Mouse (Mus musculus) adrenal gland, postnatal 10 days (tissue): ENCODE data around the gene Speer4d. TPM values are rescaled to one million over a fixed set of nuclear protein-coding genes. Genes with fewer than 3 reads are reported as not detected.
"Not testable (repeated sequence)": the region's sequence is repeated elsewhere in the genome, so short reads cannot be mapped to it uniquely, and the experiment has no call there.

Experiments used
- DNase-seq: peaks from one replicate; pipeline ENCODE4 v3.0.0; 2021; ENCODE audit warnings: mixed read lengths
- long read RNA-seq, 2 experiments: library from polyadenylated mRNA; stranded (forward); transcript quantifications; one replicate each; pipeline ENCODE4 v2.0.0; 2021
- total RNA-seq, 2 experiments: library from RNA; stranded (reverse); gene quantifications; 2 replicates each; pipeline ENCODE4 v1.2.3; 2021

The Speer4d gene
- not detected for total RNA-seq
- long read RNA-seq, experiment 1 = 0 reads
- long read RNA-seq, experiment 2 = 0 reads

DNA sequence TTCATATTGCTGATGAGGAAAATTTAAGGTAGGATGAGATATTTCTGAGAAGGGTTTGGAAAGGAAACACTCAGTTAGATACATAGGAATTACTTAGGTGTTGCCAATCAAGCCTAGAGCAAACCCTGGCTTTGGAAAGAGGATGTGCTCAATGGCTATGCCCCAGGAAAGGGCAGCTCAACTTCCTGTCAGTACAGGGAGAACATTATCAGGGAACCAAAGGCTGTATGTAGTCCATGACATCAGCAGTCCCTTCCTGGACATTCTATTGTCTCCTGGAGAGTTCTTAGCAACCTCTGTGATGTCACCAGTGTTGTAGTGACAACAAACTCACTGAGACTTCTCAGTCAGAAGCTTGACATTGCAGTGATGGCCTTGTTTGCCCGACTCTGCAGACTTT lies at the start of gene Speer4d:
Speer4d (plus strand) TSS at position 301 of the 400 bp plus-strand sequence.
- not testable (repeated sequence) for DNase-seq

DNA sequence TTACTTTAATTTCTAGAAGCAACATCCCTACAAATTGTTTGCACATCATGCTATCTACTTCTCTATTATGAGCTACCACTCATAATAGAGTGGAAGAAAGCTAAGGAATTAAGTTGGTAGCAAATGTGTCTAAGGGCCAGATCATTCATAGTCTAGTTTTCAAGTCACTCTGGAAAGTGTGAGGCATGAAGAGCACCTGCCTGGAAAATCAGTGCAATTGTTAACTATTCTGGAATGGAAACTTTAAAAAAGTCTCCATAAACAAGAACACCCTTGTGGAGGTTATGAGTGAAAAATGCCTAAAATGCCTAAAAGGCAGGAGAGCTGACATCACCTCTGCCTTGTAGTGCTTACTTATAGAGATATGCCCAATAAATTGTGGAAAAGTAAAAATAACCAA lies 45.1 kb upstream of the Speer4d start:
- not testable (repeated sequence) for DNase-seq

- DNase-seq = not testable (repeated sequence)
Observed at GRCm38 (mm10) chr5:15577033-15577432, 41.8 kb upstream of the Speer4d start, which contains the start of gene Gm21083. TSS of gene Gm21083 (plus strand) at chr5:15577333.

- peak; percentile 57 for DNase-seq
Observed at GRCm38 (mm10) chr5:15586351-15586750, 32.5 kb upstream of the Speer4d start.

DNA sequence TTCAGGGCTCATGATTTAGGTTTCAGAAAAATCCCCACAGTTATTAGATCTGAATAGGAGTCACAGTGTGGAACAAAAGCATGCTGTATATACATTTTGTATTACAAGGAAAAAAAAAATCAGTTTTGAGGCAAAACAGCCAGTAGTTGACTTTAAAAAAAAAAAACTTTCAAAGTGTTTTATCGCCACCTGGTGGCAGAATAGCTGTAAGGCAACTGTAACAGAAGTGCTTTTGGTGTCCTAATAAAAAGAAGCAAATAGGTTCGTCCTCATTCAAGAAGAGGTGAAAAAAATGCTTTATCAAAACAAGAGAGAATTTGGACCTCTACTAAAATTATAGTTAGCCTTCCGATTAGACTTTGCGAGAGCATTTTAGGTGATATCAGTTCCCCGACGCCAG lies 30.6 kb upstream of the Speer4d start:
- not testable (repeated sequence) for DNase-seq

DNA sequence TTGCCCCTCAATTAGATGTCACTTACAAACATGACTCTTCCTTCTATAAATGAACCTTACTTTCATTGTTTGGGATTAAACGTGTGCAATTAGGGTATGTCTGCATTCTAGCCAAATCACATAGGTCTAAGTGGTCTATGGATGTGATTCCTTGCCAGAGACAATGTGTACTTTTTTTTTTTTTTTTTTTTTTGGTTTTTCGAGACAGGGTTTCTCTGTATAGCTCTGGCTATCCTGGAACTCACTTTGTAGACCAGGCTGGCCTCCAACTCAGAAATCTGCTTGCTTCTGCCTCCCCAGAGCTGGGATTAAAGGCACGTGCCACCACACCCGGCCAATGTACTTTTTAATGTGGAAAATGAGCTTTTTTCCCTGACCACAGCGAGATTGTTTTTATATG lies 28.2 kb upstream of the Speer4d start:
- not testable (repeated sequence) for DNase-seq

DNA sequence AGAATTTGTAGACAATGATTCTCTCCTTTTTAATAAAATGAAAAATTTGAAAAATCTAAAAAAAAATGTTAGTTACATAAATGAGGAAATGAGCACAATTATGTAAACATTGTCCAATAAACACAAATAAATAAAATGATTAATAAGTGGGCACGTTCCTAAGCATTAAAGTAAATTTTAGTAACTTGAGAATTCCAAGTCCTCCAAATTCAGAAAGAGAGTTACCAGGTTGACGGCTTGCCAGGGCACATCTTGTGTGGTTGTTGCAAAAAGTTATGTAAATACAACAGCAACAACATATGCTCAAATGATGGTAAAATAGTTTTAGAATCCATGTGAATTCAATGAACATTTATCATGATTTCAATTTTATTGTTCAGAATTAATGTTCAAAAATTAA lies 27.3 kb upstream of the Speer4d start:
- not testable (repeated sequence) for DNase-seq

DNA sequence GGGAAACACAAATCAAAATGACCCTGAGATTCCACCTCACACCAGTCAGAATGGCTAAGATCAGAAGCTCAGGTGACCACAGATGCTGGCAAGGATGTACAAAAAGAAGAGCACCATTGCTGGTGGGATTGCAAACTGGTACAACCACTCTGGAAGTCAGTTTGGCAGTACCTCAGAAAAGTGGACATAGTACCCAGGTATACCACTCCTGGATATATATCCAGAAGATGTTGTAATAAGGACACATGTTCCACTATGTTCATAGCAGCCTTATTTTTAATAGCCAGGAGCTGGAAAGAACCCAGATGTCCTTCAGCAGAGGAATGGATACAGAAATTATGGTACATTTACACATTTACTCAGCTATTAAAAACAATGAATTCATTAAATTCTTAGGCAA lies 20.0 kb upstream of the Speer4d start:
- not testable (repeated sequence) for DNase-seq

- peak; percentile 25 for DNase-seq
Observed at GRCm38 (mm10) chr5:15600342-15600741, 18.5 kb upstream of the Speer4d start.

DNA sequence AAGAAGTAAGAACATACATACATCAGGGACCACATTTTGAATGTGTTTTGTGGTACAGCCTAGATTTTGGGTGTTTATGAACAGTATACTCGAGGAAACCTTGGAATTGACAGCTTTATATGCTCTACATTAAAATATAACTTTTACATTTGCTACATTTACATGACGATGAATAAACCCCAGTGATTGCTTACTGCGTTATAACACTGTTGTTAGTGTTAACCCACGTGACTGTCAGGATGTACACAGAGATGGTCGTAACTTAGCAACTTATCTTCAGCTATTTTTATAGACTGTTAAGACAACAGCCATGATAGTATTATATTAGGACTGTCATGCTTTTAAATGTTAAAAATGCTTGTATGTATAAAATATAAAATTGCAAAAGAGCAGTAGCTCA lies 17.4 kb upstream of the Speer4d start:
- not testable (repeated sequence) for DNase-seq

DNA sequence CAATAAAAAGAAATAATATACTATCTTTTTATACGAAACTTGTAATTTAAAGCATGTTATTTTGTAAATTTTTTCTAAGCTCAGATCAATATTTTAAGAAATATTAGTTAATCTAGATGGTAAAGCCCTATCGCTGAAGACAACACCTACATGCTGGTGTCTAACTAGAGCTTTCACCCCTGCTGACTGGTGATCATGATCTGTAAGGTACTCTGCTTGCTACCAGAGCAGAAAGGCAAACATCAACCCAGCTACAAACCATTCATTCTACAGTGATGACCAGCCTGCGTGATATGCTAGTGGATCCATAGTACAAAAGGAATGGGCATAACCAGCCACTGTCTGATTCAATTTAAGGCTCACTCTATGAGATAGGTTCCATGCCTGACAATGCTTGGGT lies 16.9 kb upstream of the Speer4d start:
- DNase-seq = not testable (repeated sequence)

DNA sequence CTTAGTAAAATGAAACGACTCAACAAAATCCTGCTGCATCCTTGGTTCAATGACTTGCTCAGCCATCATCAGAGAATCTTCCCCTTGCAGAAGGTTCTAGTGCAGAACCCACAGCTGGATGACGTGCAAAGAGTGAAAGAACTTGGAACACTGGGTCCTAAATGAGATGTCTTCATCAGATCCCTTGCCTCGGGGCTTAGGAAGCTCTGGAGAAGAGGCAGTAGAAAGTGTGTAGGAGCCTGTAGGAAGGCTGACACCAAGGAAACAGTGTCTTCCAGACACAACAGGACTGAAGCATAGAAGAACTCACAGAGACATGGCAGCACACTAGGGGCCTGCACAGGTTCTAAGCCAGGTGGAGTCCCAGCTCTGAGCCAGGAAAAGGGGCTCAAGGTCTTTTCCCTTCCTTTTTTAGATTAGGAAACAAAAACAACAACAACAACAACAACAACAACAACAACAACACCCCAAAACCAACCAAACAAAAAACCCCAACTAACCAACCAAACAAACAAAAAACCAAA lies 16.4 kb upstream of the Speer4d start:
- not testable (repeated sequence) for DNase-seq

DNA sequence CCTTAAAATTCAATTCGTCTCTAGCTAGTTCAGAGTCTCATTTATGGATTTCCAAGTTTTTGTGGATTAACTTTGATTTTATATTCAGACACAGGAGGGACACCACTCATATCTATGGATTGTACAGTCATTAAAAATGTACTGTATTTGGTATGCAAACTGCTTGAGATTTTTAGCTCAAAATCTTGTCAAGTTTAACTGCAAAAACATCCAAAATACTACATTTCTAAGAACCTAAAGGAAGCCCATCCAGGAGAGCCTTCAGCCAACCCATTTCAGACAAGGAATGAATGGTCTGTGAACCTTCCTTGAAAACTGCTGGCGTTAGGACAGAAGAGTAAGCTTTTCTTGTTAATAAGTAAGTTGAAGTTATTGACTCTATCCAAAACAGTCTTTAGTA lies 15.9 kb upstream of the Speer4d start:
- not testable (repeated sequence) for DNase-seq

DNA sequence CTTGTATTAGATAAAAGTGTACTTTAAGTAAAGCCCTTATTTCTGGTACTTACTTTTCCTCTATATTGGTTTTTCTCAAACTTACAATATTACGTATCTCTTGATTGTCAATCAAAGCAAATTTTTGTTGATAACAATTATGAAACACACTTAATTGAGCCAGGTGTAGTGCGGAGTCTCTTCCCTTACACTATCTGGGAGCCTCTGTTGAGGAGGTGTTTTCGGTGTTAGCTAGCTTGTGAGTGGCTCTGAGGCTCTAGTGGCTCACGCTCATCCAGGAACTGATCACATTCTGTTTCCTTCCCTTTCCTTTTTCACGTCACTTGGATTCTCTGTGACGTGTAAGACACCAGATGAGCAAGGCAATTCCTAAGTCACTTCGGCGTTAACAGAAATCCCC lies 15.3 kb upstream of the Speer4d start:
- DNase-seq = not testable (repeated sequence)

DNA sequence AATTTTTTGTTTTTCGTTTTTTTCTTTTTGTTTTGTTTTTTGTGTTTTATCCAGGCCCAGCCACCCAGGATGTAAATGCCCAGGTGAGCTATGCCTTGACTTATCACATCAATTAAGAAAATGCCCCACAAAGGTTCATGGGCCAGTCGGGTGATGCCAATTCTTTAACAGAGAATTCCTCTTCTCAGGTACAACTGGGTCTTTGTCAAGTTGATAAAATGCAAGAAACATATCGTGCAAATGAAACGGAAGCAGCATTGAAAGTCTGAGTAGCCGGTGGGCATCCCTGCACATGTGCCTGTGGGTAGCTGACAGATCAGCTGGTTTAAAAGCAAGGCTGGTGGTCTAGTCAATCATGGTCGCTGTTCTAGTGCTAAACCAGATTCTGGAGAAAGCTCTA lies 12.2 kb upstream of the Speer4d start:
- peak; percentile 8 for DNase-seq

- peak; percentile 8 for DNase-seq
Observed at GRCm38 (mm10) chr5:15610695-15611094, 8.2 kb upstream of the Speer4d start.

DNA sequence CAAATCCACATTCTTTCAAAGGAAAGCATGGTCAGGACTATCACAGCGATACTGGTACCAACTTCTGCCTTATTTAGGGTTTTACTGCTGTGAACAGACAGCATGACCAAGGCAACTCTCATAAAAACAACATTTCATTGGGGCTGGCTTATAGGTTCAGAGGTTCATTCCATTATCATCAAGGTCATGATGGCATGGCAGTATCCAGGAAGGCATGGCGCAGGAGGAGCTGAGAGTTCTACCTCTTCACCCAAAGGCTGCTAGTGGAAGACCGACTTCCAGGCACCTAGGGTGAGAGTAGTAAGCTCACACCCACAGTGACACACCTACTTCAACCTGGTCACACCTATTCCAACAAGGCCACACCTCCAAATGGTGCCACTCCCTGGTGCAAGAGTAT lies 2.7 kb upstream of the Speer4d start:
- DNase-seq = not testable (repeated sequence)

DNA sequence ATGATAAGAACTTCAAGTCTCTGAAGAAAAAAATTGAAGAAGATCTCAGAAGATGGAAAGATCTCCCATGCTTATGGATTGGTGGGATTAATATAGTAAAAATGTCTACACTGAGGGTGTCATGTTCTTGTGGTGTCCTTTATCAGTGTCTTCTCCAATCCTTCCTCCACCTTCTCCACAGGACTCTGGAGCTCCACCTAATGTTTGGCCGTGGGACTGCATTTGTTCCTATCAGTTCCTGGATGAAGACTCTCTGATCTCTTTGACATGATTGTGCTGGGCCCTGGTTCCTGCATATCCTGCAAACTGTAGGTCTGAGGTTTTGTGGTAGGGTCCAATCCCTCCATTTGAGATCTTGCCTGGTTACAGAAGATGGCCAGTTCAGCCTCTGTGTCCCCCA lies 9.3 kb downstream of the Speer4d start:
- DNase-seq = peak; percentile 51

GRCm38 (mm10) chr5:15630068-15630467 lies 11.2 kb downstream of the Speer4d start:
- not testable (repeated sequence) for DNase-seq

DNA sequence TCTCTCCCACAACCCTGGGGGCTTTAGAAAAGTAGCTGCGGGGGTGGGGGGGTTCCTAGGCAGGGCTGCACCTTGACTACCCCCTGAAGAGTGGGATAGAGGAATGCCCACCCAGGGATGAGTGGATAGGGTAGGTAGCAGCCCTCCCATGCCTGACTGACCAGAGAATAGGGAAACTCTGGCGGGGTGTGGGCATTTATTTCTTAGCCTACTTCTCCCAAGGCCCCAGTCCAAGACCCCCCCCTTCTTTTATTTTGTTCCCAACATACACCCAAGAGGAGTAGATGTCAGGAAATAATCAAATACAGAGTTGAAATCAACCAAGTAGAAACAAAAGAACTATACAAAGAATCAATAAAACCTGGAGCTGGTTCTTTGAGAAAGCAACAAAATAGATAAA lies 18.8 kb downstream of the Speer4d start:
- not testable (repeated sequence) for DNase-seq

- peak; percentile 6 for DNase-seq
Observed at GRCm38 (mm10) chr5:15645707-15646106, 26.8 kb downstream of the Speer4d start.

DNA sequence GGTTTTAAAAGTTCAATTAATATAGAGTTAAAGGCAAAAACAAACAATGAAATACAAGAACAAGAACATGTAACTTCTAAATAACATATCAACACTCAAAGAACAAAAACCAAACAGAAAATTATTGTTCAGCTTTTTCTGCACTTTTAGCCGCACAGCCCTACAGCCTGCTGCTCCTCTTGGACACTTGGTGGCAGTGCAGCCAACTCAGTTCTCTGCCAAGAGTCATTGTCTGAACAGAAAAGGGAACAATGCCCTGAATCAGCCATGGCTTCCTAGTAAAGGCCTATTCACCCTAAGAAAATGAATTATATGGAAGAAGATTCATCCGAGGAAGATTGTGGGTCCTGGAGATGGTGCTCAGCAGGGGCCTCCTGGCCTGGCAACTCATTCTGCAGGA lies 33.5 kb downstream of the Speer4d start:
- not testable (repeated sequence) for DNase-seq

DNA sequence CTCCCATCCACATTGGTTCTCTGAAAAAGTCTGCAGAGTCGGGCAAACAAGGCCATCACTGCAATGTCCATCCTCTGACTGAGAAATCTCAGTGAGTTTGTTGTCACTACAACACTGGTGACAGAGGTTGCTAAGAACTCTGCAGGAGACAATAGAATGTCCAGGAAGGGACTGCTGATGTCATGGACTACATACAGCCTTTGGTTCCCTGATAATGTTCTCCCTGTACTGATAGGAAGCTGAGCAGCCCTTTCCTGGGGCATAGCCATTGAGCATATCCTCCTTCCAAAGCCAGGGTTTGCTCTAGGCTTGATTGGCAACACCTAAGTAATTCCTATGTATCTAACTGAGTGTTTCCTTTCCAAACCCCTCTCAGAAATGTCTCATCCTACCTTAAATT lies 38.1 kb downstream of the Speer4d start, which contains the start of gene 4930572O03Rik:
4930572O03Rik (minus strand) TSS at position 101 of the 400 bp plus-strand sequence.
- DNase-seq = not testable (repeated sequence)

DNA sequence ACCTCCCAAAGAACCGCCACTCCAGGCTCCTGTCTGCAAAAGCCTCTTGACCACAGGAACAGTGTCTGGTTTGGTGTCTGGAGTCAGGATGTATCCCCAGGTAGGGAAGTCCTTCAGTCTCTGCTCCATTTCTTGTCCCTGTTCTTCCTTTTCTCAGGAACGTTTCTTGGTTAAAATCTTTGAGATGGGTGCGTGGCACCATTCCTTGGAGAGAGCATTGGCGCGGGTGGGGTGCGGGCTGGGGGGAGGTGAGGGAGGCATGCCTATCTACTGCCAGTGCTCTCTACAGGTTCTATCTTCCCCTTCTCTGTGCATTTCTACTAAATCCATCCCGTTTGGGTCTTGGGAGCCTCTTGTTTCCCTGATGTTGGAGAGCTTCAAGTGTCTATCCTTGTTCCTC lies 45.0 kb downstream of the Speer4d start:
- DNase-seq = not testable (repeated sequence)
